ENCODE assay signal across 8 mouse cellular contexts in genomic region chr5:148026401-148027349, GRCm38 (mm10).
A peak's percentile ranks its signal among the peaks of the same experiment; 100 is the strongest.
DNase-seq lines count a peak whose midpoint lies in the region; ATAC-seq lines count a peak whose summit lies in the region.

No protein-coding gene starts in this region.

- WGBS in heart, embryonic 15.5 days, result 47% methylated on average over 26 of the region's 26 CpGs

- peak overlapping the region; percentile 54 for H3K4me2 ChIP-seq in heart, embryonic 15.5 days

- peak; percentile 3 for DNase-seq in adrenal gland, adult 2 months
- DNase-seq in adrenal gland, postnatal 10 days, result no peak
- peak; percentile 7 for DNase-seq in testis, postnatal 14 days (ENCODE audit: low spot score)
- no peak for DNase-seq in testis, postnatal 10 days (ENCODE audit: low spot score)
- DNase-seq in mesoderm, embryonic 11.5 days (ENCODE audit: low read depth, low spot score), result peak; percentile 71
- DNase-seq in yolk sac, embryonic 10.5 days (ENCODE audit: low spot score), result peak; percentile 11
- DNase-seq in kidney, adult 11 months, result no peak

- no peak overlapping the region for H3K9ac ChIP-seq in heart, embryonic 15.5 days

- H3K27ac ChIP-seq in heart, embryonic 15.5 days, result peak overlapping the region; percentile 39

- H3K4me1 ChIP-seq in heart, embryonic 15.5 days (replicated peaks), result peaks cover 9% of the 10 kb centered on the region

- ATAC-seq in heart, embryonic 15.5 days (replicated peaks; ENCODE audit: insufficient number of reproducible peaks, insufficient read depth, low FRiP score, low read depth), result peak; percentile 78

- peak overlapping the region; percentile 29 for H3K4me3 ChIP-seq in heart, embryonic 15.5 days

- no peaks in the 10 kb centered on the region for H3K27me3 ChIP-seq in heart, embryonic 15.5 days

- H3K36me3 ChIP-seq in heart, embryonic 15.5 days, result no peaks in the 10 kb centered on the region

- no peaks in the 10 kb centered on the region for H3K9me3 ChIP-seq in heart, embryonic 15.5 days (replicated peaks)

Comparison
In these comparisons a context has a peak if more than half of its experiments do, and no peak if none do; other contexts are left out.
1. DNase-seq: peak in adrenal gland, adult 2 months (single experiment), testis, postnatal 14 days (single experiment), mesoderm, embryonic 11.5 days (single experiment) and yolk sac, embryonic 10.5 days (single experiment); none in adrenal gland, postnatal 10 days (single experiment), testis, postnatal 10 days (single experiment) and kidney, adult 11 months (single experiment).